10 mouse cellular contexts compared by ENCODE assay signal in the genomic region with DNA sequence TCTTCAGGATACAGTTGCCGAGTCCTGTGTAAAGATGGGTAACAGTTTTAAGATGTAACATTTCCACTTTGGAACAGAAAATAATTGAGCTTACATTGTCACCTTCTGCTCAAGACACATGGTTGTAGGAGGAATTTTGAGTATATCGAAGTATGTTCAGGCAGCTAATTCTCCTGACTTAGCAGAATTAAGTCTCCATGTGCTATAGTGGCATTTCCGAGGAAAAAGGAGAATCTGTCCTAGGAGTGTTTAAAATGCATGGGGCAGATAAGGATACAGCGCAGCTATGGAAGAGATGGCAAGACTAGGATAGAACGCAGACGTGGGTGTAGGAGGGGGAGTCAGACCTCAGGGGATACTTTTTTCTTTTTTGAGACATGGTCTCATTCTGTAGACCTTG.
"Had no signal": no experiment of that assay in that cellular context is flagged by ENCODE, and none has a peak within 500 bp of the region (broad histone marks: within the 10 kb centered on the region; RNA-seq: fewer than 3 reads in every experiment).

No protein-coding gene starts in this region.

- H3K4me1 ChIP-seq: kidney, embryonic 15.5 days; limb, embryonic 13.5 days; midbrain, embryonic 12.5 days had no signal

- H3K4me2 ChIP-seq: kidney, embryonic 15.5 days; limb, embryonic 13.5 days; midbrain, embryonic 12.5 days had no signal

- H3K27ac ChIP-seq: kidney, embryonic 15.5 days; limb, embryonic 13.5 days; liver, embryonic 14.5 days; midbrain, embryonic 12.5 days; stomach, postnatal 0 days had no signal

- DNase-seq: kidney, postnatal 14 days; left cerebral cortex, postnatal 4 days; lung, adult 18-20 months; thymus, adult 18-20 months; thymus, postnatal 14 days had no signal

- H3K9me3 ChIP-seq: kidney, embryonic 15.5 days; limb, embryonic 13.5 days; midbrain, embryonic 12.5 days had no signal

- H3K4me3 ChIP-seq: kidney, embryonic 15.5 days; limb, embryonic 13.5 days; midbrain, embryonic 12.5 days had no signal

- H3K36me3 ChIP-seq: kidney, embryonic 15.5 days; limb, embryonic 13.5 days; midbrain, embryonic 12.5 days had no signal

- H3K27me3 ChIP-seq: kidney, embryonic 15.5 days; limb, embryonic 13.5 days; midbrain, embryonic 12.5 days had no signal

- H3K9ac ChIP-seq: kidney, embryonic 15.5 days; limb, embryonic 13.5 days; liver, embryonic 14.5 days; midbrain, embryonic 12.5 days had no signal
